ENCODE assay signal across 7 mouse cellular contexts in the genomic region with DNA sequence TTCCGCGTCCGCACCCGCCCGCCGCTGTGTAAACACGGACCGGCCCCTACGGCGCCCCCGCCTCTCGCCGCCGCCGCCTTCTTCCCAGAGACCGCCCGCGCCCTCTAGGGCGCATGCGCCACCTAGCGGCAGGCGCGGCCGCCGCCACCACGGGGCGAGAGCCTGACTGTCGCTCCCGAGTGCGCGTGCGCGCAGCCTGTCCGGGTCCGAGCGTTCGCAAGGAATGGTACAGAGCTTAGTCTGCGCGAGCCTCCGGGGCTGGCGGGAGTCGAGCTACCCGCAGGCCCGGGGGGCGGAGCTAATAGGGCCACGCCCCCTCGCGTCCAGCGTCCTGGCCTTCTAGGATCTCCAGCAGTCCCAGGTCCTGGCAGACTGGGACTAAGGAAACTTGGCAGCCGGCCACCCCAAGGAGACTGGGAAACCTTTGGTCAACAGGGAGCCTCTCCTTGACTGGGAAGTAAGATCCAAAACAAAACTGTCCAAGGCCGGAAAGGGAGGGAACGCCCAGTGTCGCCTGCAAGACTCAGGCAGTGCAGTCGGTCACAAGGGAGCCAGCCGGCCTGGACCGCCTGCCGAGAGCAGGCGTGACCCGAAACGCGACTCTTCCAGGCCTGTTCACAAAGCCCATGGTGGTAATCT. TPM values are rescaled to one million over a fixed set of nuclear protein-coding genes. Genes with fewer than 3 reads are reported as not detected.
DNase-seq lines count a peak whose midpoint lies in the region; ATAC-seq lines count a peak whose summit lies in the region.

TSS of gene Fcho2 (minus strand) at position 303 of the 639 bp plus-strand sequence.

- peak within 1 kb of the TSS; percentile 97 for H3K27ac ChIP-seq in intestine, embryonic 15.5 days
- peak within 1 kb of the TSS; percentile 98 for H3K27ac ChIP-seq in midbrain, embryonic 10.5 days (replicated peaks)

- peak within 1 kb of the TSS; percentile 95 for H3K4me3 ChIP-seq in intestine, embryonic 15.5 days (replicated peaks)
- H3K4me3 ChIP-seq in midbrain, embryonic 10.5 days: peak within 1 kb of the TSS; percentile 91

- ATAC-seq in intestine, embryonic 15.5 days: peak; percentile 95

- peak within 1 kb of the TSS; percentile 96 for H3K9ac ChIP-seq in intestine, embryonic 15.5 days

- peaks cover 10% of the 10 kb centered on the region for H3K4me1 ChIP-seq in intestine, embryonic 15.5 days (replicated peaks)
- peaks cover 28% of the 10 kb centered on the region for H3K4me1 ChIP-seq in midbrain, embryonic 10.5 days

- under 1% methylated on average over 57 of the region's 61 CpGs for WGBS in intestine, embryonic 15.5 days
- under 1% methylated on average over 61 of the region's 61 CpGs for WGBS in midbrain, embryonic 10.5 days

- intact Hi-C loops in gastrocnemius, postnatal 36 days (cut with DNase I): no loop called here
- intact Hi-C loops in left cerebral cortex, postnatal 25 days (cut with DNase I): loop anchor here (5.0 kb wide), 1 partner anchor 88 kb away; no protein-coding TSS in a partner anchor

- no peaks in the 10 kb centered on the region for H3K9me3 ChIP-seq in intestine, embryonic 15.5 days
- no peaks in the 10 kb centered on the region for H3K9me3 ChIP-seq in midbrain, embryonic 10.5 days (replicated peaks)

- H3K27me3 ChIP-seq in intestine, embryonic 15.5 days (replicated peaks): no peaks in the 10 kb centered on the region
- no peaks in the 10 kb centered on the region for H3K27me3 ChIP-seq in midbrain, embryonic 10.5 days (ENCODE audit: low read depth, poor library complexity, severe bottlenecking)

- H3K36me3 ChIP-seq in intestine, embryonic 15.5 days: no peaks in the 10 kb centered on the region
- H3K36me3 ChIP-seq in midbrain, embryonic 10.5 days: no peaks in the 10 kb centered on the region

- DNase-seq in adrenal gland, adult 18-20 months (ENCODE audit: low spot score in 2 of 2): peak; percentile 99
- DNase-seq in embryo, embryonic 11 days: peak; percentile 99
- DNase-seq in gastrocnemius, postnatal 36 days: peak; percentile 98 to 99
- peak; percentile 96 to 98 for DNase-seq in left cerebral cortex, postnatal 25 days (ENCODE audit: low spot score in 2 of 2)
- peak; percentile 98 for DNase-seq in midbrain, embryonic 10.5 days (ENCODE audit: low spot score)
- DNase-seq in right cerebral cortex, postnatal 4 days: peak; percentile 95

- peak within 1 kb of the TSS; percentile 47 for H3K4me2 ChIP-seq in intestine, embryonic 15.5 days (replicated peaks)

RNA-seq across cellular contexts. Expression of gene Fcho2, which starts in this region (rescaled TPM):
- total RNA-seq in adrenal gland, adult 18-20 months (2021): 10 to 100 TPM; 34.4 to 43.2 TPM
- 10 to 100 TPM; 20.2 TPM for total RNA-seq in gastrocnemius, postnatal 36 days (2021)
- 35.7 and 38.6 TPM in 2 replicates for polyA plus RNA-seq in intestine, embryonic 15.5 days (2015; fragmentation: Nextera tagmentation; extraction: Ambion mirVana)
- total RNA-seq in left cerebral cortex, postnatal 25 days (2021): 10 to 100 TPM; 36.8 to 43.1 TPM
- polyA plus RNA-seq in midbrain, embryonic 10.5 days (2016; fragmentation: Nextera tagmentation; extraction: Ambion mirVana): 26.5 and 26.9 TPM in 2 replicates

Comparison
In these comparisons a context has a peak if more than half of its experiments do, and no peak if none do; other contexts are left out.
1. Peak in every context shown above with its lines: DNase-seq, ATAC-seq, H3K4me3 ChIP-seq and H3K27ac ChIP-seq.